Mouse (Mus musculus): ENCODE data around the gene Mpc1. TPM values are rescaled to one million over a fixed set of nuclear protein-coding genes. Genes with fewer than 3 reads are reported as not detected.

Gene Mpc1
- polyA plus RNA-seq, 1 experiment: 24.5 TPM

DNA sequence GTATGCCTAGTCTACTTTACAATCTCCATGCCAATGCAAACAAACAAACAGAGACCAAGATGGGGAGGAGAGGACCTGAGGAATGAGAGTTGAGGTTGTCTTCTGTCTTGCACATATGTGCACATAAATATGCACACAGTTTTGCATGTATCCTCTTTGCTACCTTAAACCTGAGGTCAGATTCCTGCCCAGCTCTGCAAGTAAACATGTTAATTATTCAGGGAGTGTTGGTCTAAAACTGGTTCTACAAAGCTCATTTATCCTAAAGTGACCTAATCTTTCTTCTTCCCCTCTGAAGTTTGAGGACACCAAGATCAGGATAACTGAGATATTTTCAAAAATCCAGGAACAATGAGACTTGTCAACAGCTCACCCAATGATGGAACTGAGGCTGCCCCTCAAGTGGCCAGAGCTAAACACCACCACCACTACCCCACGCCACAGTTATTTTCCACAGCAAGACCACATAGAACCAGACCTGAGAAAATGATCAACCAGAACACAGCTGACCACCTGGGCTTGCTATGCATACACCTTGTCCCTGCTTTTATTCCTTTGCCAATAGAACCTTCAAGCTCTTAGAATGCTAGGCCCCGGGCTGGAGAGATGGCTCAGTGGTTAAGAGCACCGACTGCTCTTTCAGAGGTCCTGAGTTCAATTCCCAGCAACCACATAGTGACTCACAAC is 7.4 kb downstream of the Mpc1 start:
- no peaks in the 10 kb centered on the region for H3K4me1 ChIP-seq (ENCODE audit: control insufficient read depth, insufficient read depth, insufficient read length)
- no peak for DNase-seq (ENCODE audit: low read depth in 1 of 2, low spot score in 2 of 2)
- H3K27me3 ChIP-seq (ENCODE audit: control insufficient read depth, insufficient read depth, low read length): no peaks in the 10 kb centered on the region
- H3K36me3 ChIP-seq (ENCODE audit: control insufficient read depth, insufficient read depth, low read length): peaks cover 4% of the 10 kb centered on the region; the same call in 1 of the 2 replicates
- TF ChIP-seq CTCF (IDR thresholded peaks at IDR 0.05; ENCODE audit: extremely low read depth, insufficient read depth, insufficient read length, insufficient replicate concordance) (no peak), POLR2A (IDR thresholded peaks at IDR 0.05; ENCODE audit: low read depth, low read length) (no peak)
- 95% methylated on average over 3 of the region's 3 CpGs for WGBS
- no peak overlapping the region for H3K4me3 ChIP-seq (ENCODE audit: extremely low read depth, insufficient read depth, insufficient read length)
- H3K27ac ChIP-seq (ENCODE audit: insufficient read depth, low read length): no peak overlapping the region

DNA sequence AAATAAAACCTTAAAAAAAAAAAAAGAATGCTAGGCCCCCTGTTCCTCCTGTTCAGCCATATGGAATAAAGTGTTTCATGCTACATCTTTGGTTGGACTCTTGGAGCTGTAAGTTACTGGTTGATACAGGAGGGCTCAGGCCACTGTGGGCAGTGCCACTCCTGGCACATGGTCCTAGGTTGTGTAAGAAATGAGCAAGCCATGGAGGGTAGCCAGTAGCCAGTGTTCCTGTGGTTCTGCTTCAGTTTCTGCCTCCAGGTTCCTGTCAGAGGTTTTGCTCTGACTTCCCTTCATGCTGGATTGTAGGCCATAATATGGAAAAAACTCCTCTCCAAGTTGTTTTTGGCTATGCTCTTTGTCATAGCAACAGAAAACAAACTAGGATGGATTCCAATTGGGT is 8.0 kb downstream of the Mpc1 start:
- H3K27me3 ChIP-seq (ENCODE audit: control insufficient read depth, insufficient read depth, low read length): no peaks in the 10 kb centered on the region
- no peak for TF ChIP-seq POLR2A (IDR thresholded peaks at IDR 0.05; ENCODE audit: low read depth, low read length)
- TF ChIP-seq CTCF (IDR thresholded peaks at IDR 0.05; ENCODE audit: extremely low read depth, insufficient read depth, insufficient read length, insufficient replicate concordance): no peak
- no peaks in the 10 kb centered on the region for H3K4me1 ChIP-seq (ENCODE audit: control insufficient read depth, insufficient read depth, insufficient read length)
- H3K4me3 ChIP-seq (ENCODE audit: extremely low read depth, insufficient read depth, insufficient read length): no peak overlapping the region
- DNase-seq (ENCODE audit: low read depth in 1 of 2, low spot score in 2 of 2): no peak
- no peak overlapping the region for H3K27ac ChIP-seq (ENCODE audit: insufficient read depth, low read length)
- peaks cover 4% of the 10 kb centered on the region; the same call in 1 of the 2 replicates for H3K36me3 ChIP-seq (ENCODE audit: control insufficient read depth, insufficient read depth, low read length)

DNA sequence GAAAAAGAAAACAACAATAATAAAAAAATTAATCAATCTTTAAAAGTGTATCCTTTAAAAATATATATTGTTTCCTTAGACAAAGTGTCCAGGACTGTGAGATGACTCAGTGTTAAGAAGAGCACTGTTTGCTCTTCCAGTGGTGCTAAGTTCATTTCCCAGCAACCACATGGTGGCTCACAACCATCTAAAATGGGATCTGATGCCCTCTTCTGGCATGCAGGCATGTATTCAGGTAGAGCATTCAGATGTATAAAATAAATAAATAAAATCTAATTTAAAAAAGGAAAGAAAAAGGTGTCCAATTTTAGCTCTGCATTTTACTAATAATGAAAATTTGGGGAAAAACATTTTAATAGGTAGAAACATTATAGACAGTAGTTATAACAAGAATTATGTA is 13.1 kb downstream of the Mpc1 start:
- Histone ChIP-seq H3K4me3 (ENCODE audit: extremely low read depth, insufficient read depth, insufficient read length) (no peak overlapping the region), H3K27ac (ENCODE audit: insufficient read depth, low read length) (no peak overlapping the region), H3K4me1 (ENCODE audit: control insufficient read depth, insufficient read depth, insufficient read length) (no peaks in the 10 kb centered on the region), H3K27me3 (ENCODE audit: control insufficient read depth, insufficient read depth, low read length) (no peaks in the 10 kb centered on the region), H3K36me3 (ENCODE audit: control insufficient read depth, insufficient read depth, low read length) (peaks cover 11% of the 10 kb centered on the region)
- no peak for TF ChIP-seq CTCF (IDR thresholded peaks at IDR 0.05; ENCODE audit: extremely low read depth, insufficient read depth, insufficient read length, insufficient replicate concordance)
- no peak for TF ChIP-seq POLR2A (IDR thresholded peaks at IDR 0.05; ENCODE audit: low read depth, low read length)
- DNase-seq (ENCODE audit: low read depth in 1 of 2, low spot score in 2 of 2): no peak

DNA sequence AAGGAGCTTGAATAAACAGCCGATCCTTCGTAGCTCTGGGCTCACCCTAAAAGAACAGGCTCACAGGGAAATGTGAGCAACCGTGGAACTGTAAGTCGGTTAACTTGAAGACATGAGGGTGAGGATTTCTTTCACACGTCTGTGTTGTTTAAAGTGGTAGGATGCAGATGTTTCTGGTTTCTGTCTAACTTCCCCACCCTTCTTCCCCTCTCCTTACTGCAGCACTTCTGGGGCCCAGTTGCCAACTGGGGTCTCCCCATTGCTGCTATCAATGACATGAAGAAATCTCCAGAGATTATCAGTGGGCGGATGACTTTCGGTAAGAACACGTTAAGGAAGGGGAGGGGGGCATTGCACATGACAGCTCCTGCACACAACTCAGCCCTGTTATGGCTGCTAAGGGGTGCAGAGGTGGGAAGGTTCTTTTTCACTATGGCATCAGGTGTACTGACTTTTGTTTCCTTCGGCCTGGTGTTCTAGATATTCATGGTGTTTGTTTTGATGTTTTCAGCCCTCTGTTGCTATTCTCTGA is 13.7 kb downstream of the Mpc1 start:
- Histone ChIP-seq H3K27ac (ENCODE audit: insufficient read depth, low read length) (no peak overlapping the region), H3K27me3 (ENCODE audit: control insufficient read depth, insufficient read depth, low read length) (no peaks in the 10 kb centered on the region), H3K4me3 (ENCODE audit: extremely low read depth, insufficient read depth, insufficient read length) (no peak overlapping the region), H3K36me3 (ENCODE audit: control insufficient read depth, insufficient read depth, low read length) (peaks cover 11% of the 10 kb centered on the region), H3K4me1 (ENCODE audit: control insufficient read depth, insufficient read depth, insufficient read length) (no peaks in the 10 kb centered on the region)
- DNase-seq (ENCODE audit: low read depth in 1 of 2, low spot score in 2 of 2): no peak
- TF ChIP-seq POLR2A (IDR thresholded peaks at IDR 0.05; ENCODE audit: low read depth, low read length) (no peak), CTCF (IDR thresholded peaks at IDR 0.05; ENCODE audit: extremely low read depth, insufficient read depth, insufficient read length, insufficient replicate concordance) (no peak)
- WGBS: 53% methylated on average over 9 of the region's 9 CpGs

DNA sequence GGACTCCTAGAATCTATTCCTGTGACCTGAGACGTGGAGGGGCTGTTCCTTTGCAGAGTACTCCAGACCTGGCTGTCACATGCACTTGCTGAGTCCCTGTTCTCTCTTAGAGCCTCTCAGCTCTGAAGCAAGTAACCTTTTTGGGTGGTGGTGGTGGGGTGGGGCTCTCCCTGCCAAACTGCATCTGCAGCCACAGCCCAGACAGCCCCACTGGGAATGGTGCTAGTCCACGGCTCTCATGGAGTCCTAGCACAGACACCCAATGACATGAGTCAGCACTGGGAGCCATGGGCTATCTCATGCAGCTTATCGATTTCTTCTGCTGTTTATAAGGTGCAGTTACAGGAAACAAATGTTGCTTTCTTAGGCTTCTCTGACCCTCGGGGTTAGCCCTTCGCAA is 15.0 kb downstream of the Mpc1 start:
- Histone ChIP-seq H3K36me3 (ENCODE audit: control insufficient read depth, insufficient read depth, low read length) (peaks cover 11% of the 10 kb centered on the region), H3K4me3 (ENCODE audit: extremely low read depth, insufficient read depth, insufficient read length) (no peak overlapping the region), H3K27ac (ENCODE audit: insufficient read depth, low read length) (no peak overlapping the region), H3K4me1 (ENCODE audit: control insufficient read depth, insufficient read depth, insufficient read length) (no peaks in the 10 kb centered on the region), H3K27me3 (ENCODE audit: control insufficient read depth, insufficient read depth, low read length) (no peaks in the 10 kb centered on the region)
- DNase-seq (ENCODE audit: low read depth in 1 of 2, low spot score in 2 of 2): no peak
- TF ChIP-seq POLR2A (IDR thresholded peaks at IDR 0.05; ENCODE audit: low read depth, low read length): no peak
- TF ChIP-seq CTCF (IDR thresholded peaks at IDR 0.05; ENCODE audit: extremely low read depth, insufficient read depth, insufficient read length, insufficient replicate concordance): no peak
- 91% methylated on average over 5 of the region's 5 CpGs for WGBS

- Histone ChIP-seq H3K4me3 (ENCODE audit: extremely low read depth, insufficient read depth, insufficient read length) (no peak overlapping the region), H3K27ac (ENCODE audit: insufficient read depth, low read length) (no peak overlapping the region), H3K4me1 (ENCODE audit: control insufficient read depth, insufficient read depth, insufficient read length) (no peaks in the 10 kb centered on the region; the same call in 1 of the 2 replicates), H3K27me3 (ENCODE audit: control insufficient read depth, insufficient read depth, low read length) (no peaks in the 10 kb centered on the region), H3K36me3 (ENCODE audit: control insufficient read depth, insufficient read depth, low read length) (peaks cover 11% of the 10 kb centered on the region)
- TF ChIP-seq POLR2A (IDR thresholded peaks at IDR 0.05; ENCODE audit: low read depth, low read length) (no peak), CTCF (IDR thresholded peaks at IDR 0.05; ENCODE audit: extremely low read depth, insufficient read depth, insufficient read length, insufficient replicate concordance) (no peak)
- no peak for DNase-seq (ENCODE audit: low read depth in 1 of 2, low spot score in 2 of 2)
- 93% methylated on average over 2 of the region's 2 CpGs for WGBS
These were observed 15.6 kb downstream of the Mpc1 start for GRCm38 (mm10) chr17:8298281-8298680.

GRCm38 (mm10) chr17:8299524-8299923 is 16.8 kb downstream of the Mpc1 start:
- TF ChIP-seq CTCF (IDR thresholded peaks at IDR 0.05; ENCODE audit: extremely low read depth, insufficient read depth, insufficient read length, insufficient replicate concordance) (no peak), POLR2A (IDR thresholded peaks at IDR 0.05; ENCODE audit: low read depth, low read length) (no peak)
- Histone ChIP-seq H3K27ac (ENCODE audit: insufficient read depth, low read length) (no peak overlapping the region), H3K27me3 (ENCODE audit: control insufficient read depth, insufficient read depth, low read length) (no peaks in the 10 kb centered on the region), H3K4me3 (ENCODE audit: extremely low read depth, insufficient read depth, insufficient read length) (no peak overlapping the region), H3K4me1 (ENCODE audit: control insufficient read depth, insufficient read depth, insufficient read length) (no peaks in the 10 kb centered on the region; the same call in 1 of the 2 replicates), H3K36me3 (ENCODE audit: control insufficient read depth, insufficient read depth, low read length) (peaks cover 8% of the 10 kb centered on the region)
- DNase-seq (ENCODE audit: low read depth in 1 of 2, low spot score in 2 of 2): no peak
